Mouse (Mus musculus): ENCODE measurements around the gene Dhh. TPM values are rescaled to one million over a fixed set of nuclear protein-coding genes. Genes with fewer than 3 reads are reported as not detected.

The Dhh gene
- polyA plus RNA-seq, 1 experiment from 2014 or later, result 0.46 TPM

DNA sequence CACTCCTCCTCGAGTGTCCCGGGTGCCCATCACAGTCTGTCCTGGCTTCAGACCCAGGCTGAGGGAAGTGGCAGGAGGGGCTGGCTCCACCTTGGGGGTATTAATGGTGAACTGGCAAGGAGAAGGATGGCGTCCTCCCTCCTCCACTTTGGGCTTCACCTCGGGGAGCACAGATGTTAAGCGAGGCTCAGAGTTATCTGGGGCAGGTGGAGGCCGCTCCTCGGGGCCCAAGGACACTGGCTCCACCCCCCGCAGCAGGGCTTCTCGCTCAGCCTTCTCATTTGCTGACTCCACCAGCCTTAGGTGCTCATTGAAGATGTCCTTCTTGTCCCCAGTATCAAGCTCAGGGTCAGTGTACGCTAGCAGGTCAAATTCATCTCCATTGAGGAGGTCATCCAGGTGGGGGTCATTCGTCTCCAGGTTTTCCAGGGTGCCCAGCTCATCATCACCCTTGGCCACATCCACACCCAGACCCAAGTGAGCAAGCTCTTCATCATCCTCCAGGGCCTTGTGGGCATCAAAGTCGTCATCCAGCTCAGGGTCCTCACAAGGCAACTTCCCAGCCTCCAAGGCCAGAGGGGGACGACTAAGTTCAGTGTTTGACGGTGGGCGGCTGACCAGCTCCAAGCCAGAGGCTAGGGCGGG, 48.3 kb downstream of the Dhh start:
- H3K4me1 ChIP-seq (replicated peaks), result no peaks in the 10 kb centered on the region

GRCm38 (mm10) chr15:98849165-98849564, 49.2 kb downstream of the Dhh start:
- DNase-seq (ENCODE audit: low spot score), result no peak
- Histone ChIP-seq H3K36me3 (peaks cover 100% of the 10 kb centered on the region), H3K9me3 (no peaks in the 10 kb centered on the region), H3K27me3 (ENCODE audit: insufficient read depth, poor library complexity, severe bottlenecking) (no peaks in the 10 kb centered on the region), H3K27ac (no peak overlapping the region), H3K4me1 (replicated peaks) (no peaks in the 10 kb centered on the region), H3K4me3 (no peak overlapping the region)
- WGBS, result 96% methylated on average over 11 of the region's 11 CpGs

More for the DNA sequence above, 48.3 kb downstream of the Dhh start:
- WGBS, result 92% methylated on average over 16 of the region's 16 CpGs
- Histone ChIP-seq H3K27me3 (ENCODE audit: insufficient read depth, poor library complexity, severe bottlenecking) (no peaks in the 10 kb centered on the region), H3K4me3 (no peak overlapping the region), H3K9me3 (no peaks in the 10 kb centered on the region), H3K27ac (no peak overlapping the region), H3K36me3 (peaks cover 100% of the 10 kb centered on the region)
- no peak for DNase-seq (ENCODE audit: low spot score)

DNA sequence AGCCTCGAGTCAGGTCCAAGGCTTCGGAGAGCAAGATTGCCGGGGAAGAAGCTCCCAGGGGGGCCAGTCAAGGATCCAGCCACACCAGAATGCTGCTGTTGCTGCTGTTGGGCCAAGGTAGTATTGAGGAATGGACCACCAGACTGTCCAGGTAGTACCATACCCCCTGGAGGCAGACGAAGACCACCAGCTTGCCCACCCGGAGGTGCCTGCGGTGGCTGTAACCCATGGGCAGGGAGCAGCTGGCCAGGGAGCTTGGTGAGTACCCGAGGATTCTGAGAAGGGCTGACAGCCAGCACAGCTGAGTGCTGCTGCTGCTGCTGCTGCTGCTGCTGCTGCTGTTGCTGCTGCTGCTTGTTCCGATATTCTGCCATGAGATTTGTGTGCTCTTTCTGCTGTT, 52.2 kb downstream of the Dhh start:
- Histone ChIP-seq H3K36me3 (peaks cover 100% of the 10 kb centered on the region), H3K4me1 (replicated peaks) (no peaks in the 10 kb centered on the region), H3K9me3 (no peaks in the 10 kb centered on the region), H3K27ac (no peak overlapping the region), H3K27me3 (ENCODE audit: insufficient read depth, poor library complexity, severe bottlenecking) (no peaks in the 10 kb centered on the region), H3K4me3 (no peak overlapping the region)
- 93% methylated on average over 8 of the region's 8 CpGs for WGBS
- DNase-seq (ENCODE audit: low spot score), result no peak

GRCm38 (mm10) chr15:98845149-98845548, 53.2 kb downstream of the Dhh start:
- Histone ChIP-seq H3K27me3 (ENCODE audit: insufficient read depth, poor library complexity, severe bottlenecking) (no peaks in the 10 kb centered on the region), H3K36me3 (peaks cover 100% of the 10 kb centered on the region), H3K4me3 (no peak overlapping the region), H3K9me3 (no peaks in the 10 kb centered on the region), H3K4me1 (replicated peaks) (no peaks in the 10 kb centered on the region), H3K27ac (no peak overlapping the region)
- WGBS, result 97% methylated on average over 2 of the region's 2 CpGs
- DNase-seq (ENCODE audit: low spot score), result no peak

DNA sequence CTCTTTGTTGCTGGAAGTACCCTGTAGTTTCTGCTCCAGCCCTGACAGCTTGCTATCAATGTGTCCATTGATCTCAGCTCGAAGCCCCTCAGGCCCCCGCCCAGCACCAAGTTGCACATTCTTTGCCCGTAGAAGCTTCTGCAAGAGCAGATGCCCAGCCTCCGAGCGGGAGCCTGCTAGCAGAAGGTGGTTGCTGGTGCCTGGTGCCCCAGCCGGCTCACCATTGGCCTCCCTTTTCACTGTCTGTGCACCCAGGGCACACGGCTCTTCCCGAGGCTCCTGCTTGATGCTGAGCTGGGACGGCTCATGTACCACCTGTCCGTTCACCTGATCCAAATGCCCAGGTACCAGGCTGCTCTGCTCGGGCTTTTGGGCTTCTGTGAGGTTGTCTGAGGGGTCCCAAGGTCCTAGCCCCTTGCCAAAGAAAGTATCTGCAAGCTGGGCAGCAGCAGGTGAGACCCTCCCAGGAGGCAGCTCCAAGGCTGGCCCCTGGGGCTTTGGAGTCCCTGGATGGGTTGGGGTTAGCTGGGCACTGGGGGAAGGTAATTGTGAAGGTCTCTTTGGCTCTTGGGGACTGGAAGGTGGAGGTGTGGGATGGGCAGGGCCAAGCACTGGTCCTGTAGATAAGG, 54.6 kb downstream of the Dhh start:
- no peaks in the 10 kb centered on the region for H3K4me1 ChIP-seq (replicated peaks)
- no peaks in the 10 kb centered on the region for H3K27me3 ChIP-seq (ENCODE audit: insufficient read depth, poor library complexity, severe bottlenecking)
- no peak for DNase-seq (ENCODE audit: low spot score)
- peaks cover 100% of the 10 kb centered on the region for H3K36me3 ChIP-seq
- H3K9me3 ChIP-seq, result no peaks in the 10 kb centered on the region
- H3K27ac ChIP-seq, result no peak overlapping the region
- WGBS, result 86% methylated on average over 11 of the region's 11 CpGs
- H3K4me3 ChIP-seq, result no peak overlapping the region

Other genes starting within 250 kb of the Dhh start
- 22.8 and 23.8 TPM in 2 replicates for gene Ddx23, start 235.6 kb downstream of the Dhh start, polyA plus RNA-seq (2016; fragmentation: Nextera tagmentation; extraction: Ambion mirVana)
- 3.7 and 5.8 TPM in 2 replicates for gene Rnd1, start 221.1 kb downstream of the Dhh start, polyA plus RNA-seq (2016; fragmentation: Nextera tagmentation; extraction: Ambion mirVana)
- gene Ccdc65, start 190.3 kb downstream of the Dhh start, polyA plus RNA-seq (2016; fragmentation: Nextera tagmentation; extraction: Ambion mirVana), result 1.7 and 3.1 TPM in 2 replicates
- 12.9 and 15.9 TPM in 2 replicates for gene Fkbp11, start 170.3 kb downstream of the Dhh start, polyA plus RNA-seq (2016; fragmentation: Nextera tagmentation; extraction: Ambion mirVana)
- 42.6 and 45.1 TPM in 2 replicates for gene Arf3, start 135.3 kb downstream of the Dhh start, polyA plus RNA-seq (2016; fragmentation: Nextera tagmentation; extraction: Ambion mirVana)
- gene Wnt10b, start 120.4 kb downstream of the Dhh start, polyA plus RNA-seq (2016; fragmentation: Nextera tagmentation; extraction: Ambion mirVana), result 0.21 and 0.44 TPM in 2 replicates
- 13.7 and 13.8 TPM in 2 replicates for gene Wnt1, start 108.7 kb downstream of the Dhh start, polyA plus RNA-seq (2016; fragmentation: Nextera tagmentation; extraction: Ambion mirVana)
- 0.21 and 0.56 TPM in 2 replicates for gene Ddn, start 89.0 kb downstream of the Dhh start, polyA plus RNA-seq (2016; fragmentation: Nextera tagmentation; extraction: Ambion mirVana)
- 88.7 and 89.0 TPM in 2 replicates for gene Prkag1, start 67.0 kb downstream of the Dhh start, polyA plus RNA-seq (2016; fragmentation: Nextera tagmentation; extraction: Ambion mirVana)
- gene Kmt2d, start 27.3 kb downstream of the Dhh start, polyA plus RNA-seq (2016; fragmentation: Nextera tagmentation; extraction: Ambion mirVana), result 10.2 and 11.2 TPM in 2 replicates
- 21.0 and 25.7 TPM in 2 replicates for gene Rhebl1, start 4.0 kb downstream of the Dhh start, polyA plus RNA-seq (2016; fragmentation: Nextera tagmentation; extraction: Ambion mirVana)
- 22.3 and 25.5 TPM in 2 replicates for gene Lmbr1l, start 19.7 kb upstream of the Dhh start, polyA plus RNA-seq (2016; fragmentation: Nextera tagmentation; extraction: Ambion mirVana)
- gene Tuba1b, start 36.0 kb upstream of the Dhh start, polyA plus RNA-seq (2016; fragmentation: Nextera tagmentation; extraction: Ambion mirVana), result 2,254 and 2,463 TPM in 2 replicates
- not detected in 2 replicates for gene Gm49450, start 55.0 kb upstream of the Dhh start, polyA plus RNA-seq (2016; fragmentation: Nextera tagmentation; extraction: Ambion mirVana)
- gene Tuba1a, start 55.2 kb upstream of the Dhh start, polyA plus RNA-seq (2016; fragmentation: Nextera tagmentation; extraction: Ambion mirVana), result 4,838 and 8,764 TPM in 2 replicates
- gene Tuba1c, start 131.4 kb upstream of the Dhh start, polyA plus RNA-seq (2016; fragmentation: Nextera tagmentation; extraction: Ambion mirVana), result 111 and 135 TPM in 2 replicates
- 9.7 and 14.4 TPM in 2 replicates for gene Prph, start 156.6 kb upstream of the Dhh start, polyA plus RNA-seq (2016; fragmentation: Nextera tagmentation; extraction: Ambion mirVana)
- gene Troap, start 176.0 kb upstream of the Dhh start, polyA plus RNA-seq (2016; fragmentation: Nextera tagmentation; extraction: Ambion mirVana), result 41.6 and 46.8 TPM in 2 replicates
- gene C1ql4, start 189.3 kb upstream of the Dhh start, polyA plus RNA-seq (2016; fragmentation: Nextera tagmentation; extraction: Ambion mirVana), result 0.78 and 8.7 TPM in 2 replicates
- 1.9 and 2.2 TPM in 2 replicates for gene Dnajc22, start 194.6 kb upstream of the Dhh start, polyA plus RNA-seq (2016; fragmentation: Nextera tagmentation; extraction: Ambion mirVana)
- gene Spats2, start 227.4 kb upstream of the Dhh start, polyA plus RNA-seq (2016; fragmentation: Nextera tagmentation; extraction: Ambion mirVana), result 58.4 and 62.6 TPM in 2 replicates